ENCODE assay signal across 8 mouse cellular contexts in genomic region chr12:108511009-108511408, GRCm38 (mm10). TPM values are rescaled to one million over a fixed set of nuclear protein-coding genes. Genes with fewer than 3 reads are reported as not detected.
DNase-seq lines count a peak whose midpoint lies in the region.

No protein-coding gene starts in this region.

- intact Hi-C loops in left cerebral cortex, postnatal 4 days (cut with DNase I) = no loop called here

- DNase-seq in cerebellum, adult 8-10 months = peak; percentile 26
- DNase-seq in cerebellum, adult 9-11 months = no peak
- peak; percentile 52 to 56 for DNase-seq in left cerebral cortex, adult 18-20 months (ENCODE audit: low spot score in 2 of 2)
- DNase-seq in left cerebral cortex, postnatal 4 days = no peak
- peak; percentile 83 for DNase-seq in embryo, embryonic 10.5 days (ENCODE audit: low spot score)
- DNase-seq in lung, postnatal 25 days (ENCODE audit: low spot score) = peak; percentile 33
- no peak for DNase-seq in adrenal gland, postnatal 14 days
- no peak for DNase-seq in gastrocnemius, postnatal 4 days (ENCODE audit: low spot score in 2 of 2)

RNA-seq across cellular contexts. Expression of gene Evl, which starts 43.5 kb away (rescaled TPM):
- 100 to 1,000 TPM; 241 to 261 TPM for total RNA-seq in left cerebral cortex, adult 18-20 months (2021)
- total RNA-seq in left cerebral cortex, postnatal 4 days (2021) = 100 to 1,000 TPM; 585 to 625 TPM
- total RNA-seq in adrenal gland, postnatal 14 days (2021) = 67.3 and 107 TPM in 2 replicates
- 10 to 100 TPM; 77.1 to 80.7 TPM for total RNA-seq in gastrocnemius, postnatal 4 days (2021)

Comparison
In these comparisons a context has a peak if more than half of its experiments do, and no peak if none do; other contexts are left out.
1. DNase-seq: peak in cerebellum, adult 8-10 months (single experiment), left cerebral cortex, adult 18-20 months (2 of 2), embryo, embryonic 10.5 days (single experiment) and lung, postnatal 25 days (single experiment); none in cerebellum, adult 9-11 months (single experiment), left cerebral cortex, postnatal 4 days (single experiment), adrenal gland, postnatal 14 days (single experiment) and gastrocnemius, postnatal 4 days (0 of 2).